Mouse (Mus musculus) cortical plate, adult 2 months (tissue): ENCODE results near the gene Rhod. TPM values are rescaled to one million over a fixed set of nuclear protein-coding genes. Genes with fewer than 3 reads are reported as not detected.

Experiments used
- H3K27ac ChIP-seq: fragments of 200-500 bp; 2 replicates; pipeline ENCODE4 v1.5.1; 2012; ENCODE audit warnings: low read length, control low read depth, inconsistent platforms; ENCODE audit not compliant: insufficient read depth
- H3K4me1 ChIP-seq: fragments of 200-500 bp; 2 replicates; pipeline ENCODE4 v1.6.1; 2011; ENCODE audit warnings: low read length; ENCODE audit not compliant: control insufficient read depth, insufficient read depth
- H3K4me3 ChIP-seq: fragments of 200-500 bp; 2 replicates; pipeline ENCODE4 v1.5.1; 2011; ENCODE audit warnings: mild to moderate bottlenecking, low read length, control low read depth; ENCODE audit not compliant: insufficient read depth
- CTCF ChIP-seq: fragments of 200-500 bp; IDR thresholded peaks from 2 replicates; pipeline ENCODE4 v1.5.1; 2011; ENCODE audit warnings: mild to moderate bottlenecking, control low read depth, low read length; ENCODE audit not compliant: insufficient read depth; ENCODE audit errors: extremely low read depth
- POLR2A ChIP-seq: fragments of 200-500 bp; IDR thresholded peaks from 2 replicates; pipeline ENCODE4 v1.6.1; 2011; ENCODE audit warnings: mild to moderate bottlenecking, low read length, control low read depth; ENCODE audit not compliant: insufficient read depth; ENCODE audit errors: extremely low read depth
- polyA plus RNA-seq: library from polyadenylated mRNA; depleted of rRNA; stranded (reverse); fragments of >200 nt; gene quantifications from 2 replicates; pipeline ENCODE4 v1.2.3, GENCODE M21; 2012

Rhod gene
- polyA plus RNA-seq, 1 experiment, result 1.3 TPM

- Histone ChIP-seq H3K4me1 (no peaks in the 10 kb centered on the region), H3K4me3 (no peak overlapping the region), H3K27ac (no peak overlapping the region)
- TF ChIP-seq CTCF (no peak), POLR2A (no peak)
Observed at GRCm38 (mm10) chr19:4420153-4420910, 18.9 kb downstream of the Rhod start.

GRCm38 (mm10) chr19:4419711-4420110, 19.5 kb downstream of the Rhod start:
- Histone ChIP-seq H3K4me3 (no peak overlapping the region), H3K27ac (no peak overlapping the region), H3K4me1 (no peaks in the 10 kb centered on the region)
- TF ChIP-seq CTCF (no peak), POLR2A (no peak)

GRCm38 (mm10) chr19:4417713-4418112, 21.5 kb downstream of the Rhod start:
- no peak overlapping the region for H3K4me3 ChIP-seq
- TF ChIP-seq CTCF (no peak), POLR2A (no peak)
- no peaks in the 10 kb centered on the region for H3K4me1 ChIP-seq
- H3K27ac ChIP-seq, result no peak overlapping the region

- no peaks in the 10 kb centered on the region for H3K4me1 ChIP-seq
- TF ChIP-seq CTCF, result peak; percentile 77
- TF ChIP-seq POLR2A, result no peak
- no peak overlapping the region for H3K4me3 ChIP-seq
- H3K27ac ChIP-seq, result no peak overlapping the region
Observed at GRCm38 (mm10) chr19:4417183-4417582, 22.0 kb downstream of the Rhod start.

- no peak overlapping the region for H3K27ac ChIP-seq
- H3K4me3 ChIP-seq, result no peak overlapping the region
- H3K4me1 ChIP-seq, result no peaks in the 10 kb centered on the region
- TF ChIP-seq POLR2A (no peak), CTCF (no peak)
Observed at GRCm38 (mm10) chr19:4414631-4415030, 24.6 kb downstream of the Rhod start.

GRCm38 (mm10) chr19:4409062-4409461, 30.2 kb downstream of the Rhod start:
- TF ChIP-seq CTCF (no peak), POLR2A (no peak)
- H3K4me3 ChIP-seq, result no peak overlapping the region
- H3K4me1 ChIP-seq, result no peaks in the 10 kb centered on the region
- H3K27ac ChIP-seq, result no peak overlapping the region

- TF ChIP-seq CTCF (no peak), POLR2A (no peak)
- Histone ChIP-seq H3K27ac (no peak overlapping the region), H3K4me1 (no peaks in the 10 kb centered on the region), H3K4me3 (no peak overlapping the region)
Observed at GRCm38 (mm10) chr19:4404840-4405239, 34.4 kb downstream of the Rhod start.

GRCm38 (mm10) chr19:4398959-4399358, 40.3 kb downstream of the Rhod start:
- H3K4me1 ChIP-seq, result peaks cover 3% of the 10 kb centered on the region
- TF ChIP-seq POLR2A (no peak), CTCF (no peak)
- no peak overlapping the region; the same call in 1 of the 2 replicates for H3K4me3 ChIP-seq
- H3K27ac ChIP-seq, result no peak overlapping the region

- Histone ChIP-seq H3K4me3 (peak overlapping the region; percentile 99; the same call in 1 of the 2 replicates), H3K4me1 (peaks cover 3% of the 10 kb centered on the region), H3K27ac (no peak overlapping the region)
- TF ChIP-seq POLR2A (no peak), CTCF (no peak)
Observed at GRCm38 (mm10) chr19:4398630-4398948, 40.6 kb downstream of the Rhod start.

GRCm38 (mm10) chr19:4397798-4398629, 41.2 kb downstream of the Rhod start, which contains the start of gene Kdm2a:
TSS of gene Kdm2a (minus strand) at chr19:4398285.
- no peak for TF ChIP-seq POLR2A
- no peak for TF ChIP-seq CTCF
- Histone ChIP-seq H3K4me1 (peaks cover 3% of the 10 kb centered on the region), H3K27ac (peak within 1 kb of the TSS; percentile 97), H3K4me3 (peak within 1 kb of the TSS; percentile 99)
